Mouse (Mus musculus) intestine, postnatal 0 days (tissue): ENCODE measurements around the gene Dlg2. TPM values are rescaled to one million over a fixed set of nuclear protein-coding genes. Genes with fewer than 3 reads are reported as not detected.

Experiments
- ATAC-seq: fragments of 200-750 bp; cut with Nextera tagmentation; 2 replicates; pipeline ENCODE4 v1.8.0; 2017; ENCODE audit warnings: mild to moderate bottlenecking, moderate TSS enrichment, moderate library complexity
- H3K27ac ChIP-seq: fragments of 300-500 bp; sonication (generic); 2 replicates; pipeline ENCODE4 v1.5.1; 2014; ENCODE audit warnings: mild to moderate bottlenecking, low read depth, low read length, moderate library complexity
- H3K27me3 ChIP-seq: fragments of 300-500 bp; sonication (generic); replicated peaks from 2 replicates; pipeline ENCODE4 v1.6.1; 2014; ENCODE audit warnings: low read length, mixed read lengths; ENCODE audit not compliant: control insufficient read depth, insufficient read depth
- H3K36me3 ChIP-seq: fragments of 300-500 bp; sonication (generic); 2 replicates; pipeline ENCODE4 v1.6.1; 2014; ENCODE audit warnings: mild to moderate bottlenecking, moderate library complexity; ENCODE audit not compliant: control insufficient read depth, insufficient read depth
- H3K4me1 ChIP-seq: fragments of 300-500 bp; sonication (generic); replicated peaks from 2 replicates; pipeline ENCODE4 v1.6.1; 2014; ENCODE audit warnings: antibody characterized with exemption, low read length, mixed read lengths; ENCODE audit not compliant: control insufficient read depth, insufficient read depth
- H3K4me2 ChIP-seq: fragments of 300-500 bp; sonication (generic); replicated peaks from 2 replicates; pipeline ENCODE4 v1.6.1; 2014; ENCODE audit warnings: low read depth, mild to moderate bottlenecking, moderate library complexity
- H3K4me3 ChIP-seq: fragments of 300-500 bp; sonication (generic); 2 replicates; pipeline ENCODE4 v1.5.1; 2014; ENCODE audit warnings: low read depth, low read length
- H3K9ac ChIP-seq: fragments of 300-500 bp; sonication (generic); 2 replicates; pipeline ENCODE4 v1.6.1; 2014; ENCODE audit warnings: mild to moderate bottlenecking, low read depth, low read length
- H3K9me3 ChIP-seq: fragments of 300-500 bp; sonication (generic); 2 replicates; pipeline ENCODE4 v1.6.1; 2016; ENCODE audit warnings: mixed run types; ENCODE audit not compliant: control insufficient read depth
- CTCF ChIP-seq: sonication (generic); IDR thresholded peaks from 2 replicates; pipeline ENCODE4 v1.5.1; 2016; ENCODE audit warnings: low read depth, mild to moderate bottlenecking, control low read depth, antibody characterized with exemption, moderate library complexity
- WGBS: fragments of 180-500 bp; shearing (Covaris S2); extraction: QIAGEN DNeasy Blood & Tissue Kit; methylation state at CpG from one replicate; pipeline ENCODE4 v1.1.7; 2014; 5-methylcytosine and 5-hydroxymethylcytosine counted together
- polyA plus RNA-seq: library from polyadenylated mRNA; unstranded; fragments of >200 nt; fragmentation: Nextera tagmentation; extraction: Ambion mirVana; gene quantifications from 2 replicates; pipeline ENCODE4 v1.2.1, GENCODE M21; 2015

The Dlg2 gene
- polyA plus RNA-seq, 1 experiment from 2014 or later = 1.1 TPM

GRCm38 (mm10) chr7:91896935-91897334 lies 1420.5 kb downstream of the Dlg2 start:
- no peak overlapping the region for H3K4me3 ChIP-seq
- no peak for TF ChIP-seq CTCF
- no peaks in the 10 kb centered on the region for H3K27me3 ChIP-seq
- H3K4me1 ChIP-seq = no peaks in the 10 kb centered on the region
- no peak overlapping the region for H3K9ac ChIP-seq
- 14% methylated on average over 2 of the region's 2 CpGs for WGBS
- no peak overlapping the region for H3K4me2 ChIP-seq
- ATAC-seq = no peak
- no peaks in the 10 kb centered on the region for H3K9me3 ChIP-seq
- no peak overlapping the region for H3K27ac ChIP-seq
- no peaks in the 10 kb centered on the region for H3K36me3 ChIP-seq

- WGBS = 86% methylated on average over 2 of the region's 2 CpGs
These were observed 1421.0 kb downstream of the Dlg2 start for GRCm38 (mm10) chr7:91897509-91897908.

GRCm38 (mm10) chr7:91902503-91902902 lies 1426.0 kb downstream of the Dlg2 start:
- H3K4me2 ChIP-seq = no peak overlapping the region
- H3K27me3 ChIP-seq = no peaks in the 10 kb centered on the region
- H3K27ac ChIP-seq = no peak overlapping the region
- H3K9ac ChIP-seq = no peak overlapping the region
- H3K36me3 ChIP-seq = no peaks in the 10 kb centered on the region
- 60% methylated on average over 2 of the region's 2 CpGs for WGBS
- H3K9me3 ChIP-seq = no peaks in the 10 kb centered on the region
- ATAC-seq = no peak
- no peak for TF ChIP-seq CTCF
- H3K4me1 ChIP-seq = no peaks in the 10 kb centered on the region
- H3K4me3 ChIP-seq = no peak overlapping the region

More at GRCm38 (mm10) chr7:91897509-91897908, 1421.0 kb downstream of the Dlg2 start:
- TF ChIP-seq CTCF = no peak
- no peak overlapping the region for H3K4me3 ChIP-seq
- no peaks in the 10 kb centered on the region for H3K27me3 ChIP-seq
- no peaks in the 10 kb centered on the region for H3K9me3 ChIP-seq
- H3K9ac ChIP-seq = no peak overlapping the region
- H3K4me1 ChIP-seq = no peaks in the 10 kb centered on the region
- H3K36me3 ChIP-seq = no peaks in the 10 kb centered on the region
- ATAC-seq = no peak
- no peak overlapping the region for H3K4me2 ChIP-seq
- H3K27ac ChIP-seq = no peak overlapping the region

- TF ChIP-seq CTCF = no peak
- no peak overlapping the region for H3K27ac ChIP-seq
- no peak for ATAC-seq
- no peaks in the 10 kb centered on the region for H3K36me3 ChIP-seq
- no peak overlapping the region for H3K9ac ChIP-seq
- no peaks in the 10 kb centered on the region for H3K9me3 ChIP-seq
- WGBS = 52% methylated on average over 3 of the region's 3 CpGs
- no peaks in the 10 kb centered on the region for H3K4me1 ChIP-seq
- no peaks in the 10 kb centered on the region for H3K27me3 ChIP-seq
- H3K4me3 ChIP-seq = no peak overlapping the region
- H3K4me2 ChIP-seq = no peak overlapping the region
These were observed 1440.3 kb downstream of the Dlg2 start for GRCm38 (mm10) chr7:91916809-91917208.

GRCm38 (mm10) chr7:91919099-91919498 lies 1442.6 kb downstream of the Dlg2 start:
- Histone ChIP-seq H3K4me2 (no peak overlapping the region), H3K4me3 (no peak overlapping the region), H3K27me3 (no peaks in the 10 kb centered on the region), H3K36me3 (no peaks in the 10 kb centered on the region), H3K9ac (no peak overlapping the region), H3K27ac (no peak overlapping the region), H3K4me1 (no peaks in the 10 kb centered on the region), H3K9me3 (no peaks in the 10 kb centered on the region)
- ATAC-seq = no peak
- 78% methylated on average over 3 of the region's 3 CpGs for WGBS
- TF ChIP-seq CTCF = no peak

GRCm38 (mm10) chr7:91919738-91920137 lies 1443.3 kb downstream of the Dlg2 start:
- ATAC-seq = no peak
- Histone ChIP-seq H3K9me3 (no peaks in the 10 kb centered on the region), H3K4me3 (no peak overlapping the region), H3K27ac (no peak overlapping the region), H3K36me3 (no peaks in the 10 kb centered on the region), H3K27me3 (no peaks in the 10 kb centered on the region), H3K9ac (no peak overlapping the region), H3K4me2 (no peak overlapping the region), H3K4me1 (no peaks in the 10 kb centered on the region)
- TF ChIP-seq CTCF = no peak
- WGBS = 85% methylated on average over 3 of the region's 3 CpGs
